Mouse (Mus musculus) lung, embryonic 16.5 days (tissue): ENCODE results near the gene St7l. TPM values are rescaled to one million over a fixed set of nuclear protein-coding genes. Genes with fewer than 3 reads are reported as not detected.

Experiments
- ATAC-seq: fragments of 200-750 bp; cut with Nextera tagmentation; 2 replicates; pipeline ENCODE4 v1.8.0; 2017; ENCODE audit warnings: low read depth, mild to moderate bottlenecking, moderate library complexity
- H3K27ac ChIP-seq: fragments of 300-500 bp; sonication (generic); 2 replicates; pipeline ENCODE4 v1.5.1; 2014; ENCODE audit warnings: mild to moderate bottlenecking, control low read depth, low read length
- H3K27me3 ChIP-seq: fragments of 300-500 bp; sonication (generic); 2 replicates; pipeline ENCODE4 v1.6.1; 2014; ENCODE audit warnings: low read depth, low read length, mixed read lengths; ENCODE audit not compliant: control insufficient read depth, insufficient read depth
- H3K36me3 ChIP-seq: fragments of 300-500 bp; sonication (generic); 2 replicates; pipeline ENCODE4 v1.6.1; 2014; ENCODE audit warnings: low read length; ENCODE audit not compliant: control insufficient read depth, insufficient read depth
- H3K4me1 ChIP-seq: fragments of 300-500 bp; sonication (generic); replicated peaks from 2 replicates; pipeline ENCODE4 v1.6.1; 2014; ENCODE audit warnings: low read length, mixed read lengths; ENCODE audit not compliant: control insufficient read depth, insufficient read depth
- H3K4me2 ChIP-seq: fragments of 300-500 bp; sonication (generic); 2 replicates; pipeline ENCODE4 v1.6.1; 2014; ENCODE audit warnings: low read depth, low read length, control low read depth
- H3K4me3 ChIP-seq: fragments of 300-500 bp; sonication (generic); 2 replicates; pipeline ENCODE4 v1.5.1; 2014; ENCODE audit warnings: mild to moderate bottlenecking, low read length, control low read depth
- H3K9ac ChIP-seq: fragments of 300-500 bp; sonication (generic); 2 replicates; pipeline ENCODE4 v1.6.1; 2014; ENCODE audit warnings: low read length, control low read depth
- H3K9me3 ChIP-seq: fragments of 300-500 bp; sonication (generic); 2 replicates; pipeline ENCODE4 v1.6.1; 2016; ENCODE audit warnings: low read length; ENCODE audit not compliant: control insufficient read depth
- WGBS: fragments of 180-500 bp; shearing (Covaris S2); extraction: QIAGEN DNeasy Blood & Tissue Kit; methylation state at CpG from one replicate; pipeline ENCODE4 v1.1.7; 2014; 5-methylcytosine and 5-hydroxymethylcytosine counted together
- polyA plus RNA-seq: library from polyadenylated mRNA; unstranded; fragments of >200 nt; fragmentation: Nextera tagmentation; extraction: Ambion mirVana; gene quantifications from 2 replicates; pipeline ENCODE4 v1.2.1, GENCODE M21; 2015

Gene St7l
- polyA plus RNA-seq, 1 experiment from 2014 or later: 35.9 TPM

DNA sequence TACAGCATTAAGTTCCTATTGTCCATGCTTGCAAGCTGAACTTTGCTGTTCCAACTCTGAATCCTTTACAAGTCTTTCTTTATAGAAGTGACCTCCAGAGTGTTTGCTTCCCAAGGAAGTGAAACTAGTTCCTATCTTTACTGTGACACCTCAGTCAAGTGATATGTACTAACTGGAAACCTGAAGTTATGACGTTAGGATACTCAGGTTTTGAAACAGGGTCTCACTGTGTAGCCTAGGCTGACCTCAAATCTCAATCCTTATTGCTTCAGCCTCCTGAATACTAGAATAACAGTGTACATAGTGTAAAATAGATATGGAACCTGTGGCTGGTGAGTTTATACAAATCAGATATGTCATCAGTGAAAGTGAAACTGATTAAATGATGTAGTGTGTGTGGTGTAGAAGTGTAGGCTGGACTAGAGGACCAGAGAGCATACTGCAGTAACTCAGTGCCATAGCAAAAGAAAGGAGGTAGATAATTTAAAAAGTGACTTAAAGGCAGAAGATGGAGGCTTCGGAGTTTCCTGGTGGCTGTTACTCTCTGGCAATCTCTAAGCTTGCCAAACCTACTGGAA, 74.0 kb downstream of the St7l start:
- 63% methylated on average over 2 of the region's 2 CpGs for WGBS
- Histone ChIP-seq H3K9me3 (no peaks in the 10 kb centered on the region), H3K4me1 (no peaks in the 10 kb centered on the region), H3K9ac (no peak overlapping the region), H3K27me3 (no peaks in the 10 kb centered on the region), H3K4me2 (no peak overlapping the region), H3K36me3 (peaks cover 4% of the 10 kb centered on the region; the same call in 1 of the 2 replicates), H3K4me3 (no peak overlapping the region), H3K27ac (no peak overlapping the region)
- no peak for ATAC-seq

GRCm38 (mm10) chr3:104938327-104938726, 74.5 kb downstream of the St7l start:
- no peak overlapping the region for H3K27ac ChIP-seq
- H3K4me1 ChIP-seq: no peaks in the 10 kb centered on the region
- no peaks in the 10 kb centered on the region for H3K27me3 ChIP-seq
- peaks cover 4% of the 10 kb centered on the region; the same call in 1 of the 2 replicates for H3K36me3 ChIP-seq
- H3K9me3 ChIP-seq: no peaks in the 10 kb centered on the region
- no peak for ATAC-seq
- H3K9ac ChIP-seq: no peak overlapping the region
- 50% methylated on average over 4 of the region's 4 CpGs for WGBS
- H3K4me2 ChIP-seq: no peak overlapping the region
- H3K4me3 ChIP-seq: no peak overlapping the region

- no peak overlapping the region for H3K9ac ChIP-seq
- no peaks in the 10 kb centered on the region for H3K27me3 ChIP-seq
- H3K9me3 ChIP-seq: no peaks in the 10 kb centered on the region
- H3K4me1 ChIP-seq: no peaks in the 10 kb centered on the region
- WGBS: 41% methylated on average over 6 of the region's 6 CpGs
- no peak overlapping the region for H3K27ac ChIP-seq
- no peak for ATAC-seq
- no peak overlapping the region for H3K4me2 ChIP-seq
- peaks cover 3% of the 10 kb centered on the region; the same call in 1 of the 2 replicates for H3K36me3 ChIP-seq
- no peak overlapping the region for H3K4me3 ChIP-seq
Measured at GRCm38 (mm10) chr3:104940691-104941090, 76.9 kb downstream of the St7l start.

GRCm38 (mm10) chr3:104942682-104943081, 78.9 kb downstream of the St7l start:
- no peaks in the 10 kb centered on the region for H3K4me1 ChIP-seq
- H3K4me2 ChIP-seq: no peak overlapping the region
- WGBS: 60% methylated on average over 5 of the region's 5 CpGs
- no peak overlapping the region for H3K9ac ChIP-seq
- H3K4me3 ChIP-seq: no peak overlapping the region
- no peak overlapping the region for H3K27ac ChIP-seq
- peaks cover 7% of the 10 kb centered on the region; the same call in 1 of the 2 replicates for H3K36me3 ChIP-seq
- no peak for ATAC-seq
- no peaks in the 10 kb centered on the region for H3K9me3 ChIP-seq
- no peaks in the 10 kb centered on the region for H3K27me3 ChIP-seq

GRCm38 (mm10) chr3:104943333-104943732, 79.5 kb downstream of the St7l start:
- Histone ChIP-seq H3K4me2 (no peak overlapping the region), H3K4me3 (no peak overlapping the region), H3K4me1 (no peaks in the 10 kb centered on the region), H3K9me3 (no peaks in the 10 kb centered on the region), H3K27ac (no peak overlapping the region), H3K9ac (no peak overlapping the region), H3K36me3 (peaks cover 7% of the 10 kb centered on the region; the same call in 1 of the 2 replicates), H3K27me3 (no peaks in the 10 kb centered on the region)
- 0 out of 2 replicates have a peak, but pooled peaks have one; percentile 22 for ATAC-seq
- WGBS: 54% methylated on average over 8 of the region's 8 CpGs

DNA sequence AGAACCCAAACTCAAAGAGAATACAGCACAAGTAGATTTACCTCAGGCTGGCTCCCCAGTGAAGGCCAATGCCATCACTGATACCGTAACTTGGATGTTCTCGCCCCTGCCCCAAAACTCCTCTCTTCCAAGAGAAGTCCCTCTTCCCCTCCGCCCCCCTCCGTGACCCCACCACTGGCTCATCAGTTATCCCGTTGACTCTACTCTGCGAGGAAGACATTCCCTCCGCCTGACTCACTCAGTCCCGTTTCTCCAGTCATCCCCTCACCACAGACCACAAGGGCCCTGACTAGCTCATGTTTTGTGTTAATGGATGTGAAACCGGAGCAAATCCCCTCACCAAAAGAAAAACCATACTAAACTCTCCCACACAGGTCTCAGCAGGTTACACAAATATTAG, 81.1 kb downstream of the St7l start:
- ATAC-seq: no peak
- peaks cover 7% of the 10 kb centered on the region; the same call in 1 of the 2 replicates for H3K36me3 ChIP-seq
- H3K9ac ChIP-seq: no peak overlapping the region
- H3K27ac ChIP-seq: no peak overlapping the region
- no peaks in the 10 kb centered on the region for H3K27me3 ChIP-seq
- no peak overlapping the region for H3K4me2 ChIP-seq
- 51% methylated on average over 9 of the region's 9 CpGs for WGBS
- no peaks in the 10 kb centered on the region for H3K4me1 ChIP-seq
- H3K4me3 ChIP-seq: no peak overlapping the region
- H3K9me3 ChIP-seq: no peaks in the 10 kb centered on the region

GRCm38 (mm10) chr3:104950926-104951325, 87.1 kb downstream of the St7l start:
- H3K9ac ChIP-seq: no peak overlapping the region
- H3K4me2 ChIP-seq: no peak overlapping the region
- no peak overlapping the region for H3K27ac ChIP-seq
- H3K36me3 ChIP-seq: peaks cover 9% of the 10 kb centered on the region; the same call in 1 of the 2 replicates
- no peak for ATAC-seq
- H3K4me1 ChIP-seq: peaks cover 4% of the 10 kb centered on the region
- WGBS: 94% methylated on average over 12 of the region's 12 CpGs
- H3K9me3 ChIP-seq: no peaks in the 10 kb centered on the region
- H3K27me3 ChIP-seq: no peaks in the 10 kb centered on the region
- H3K4me3 ChIP-seq: no peak overlapping the region

- Histone ChIP-seq H3K4me1 (peaks cover 9% of the 10 kb centered on the region), H3K27me3 (no peaks in the 10 kb centered on the region), H3K9ac (no peak overlapping the region), H3K36me3 (0 out of 2 replicates have a peak, but pooled peaks cover 2% of the 10 kb centered on the region), H3K27ac (no peak overlapping the region), H3K4me3 (no peak overlapping the region), H3K9me3 (no peaks in the 10 kb centered on the region), H3K4me2 (no peak overlapping the region)
- no peak for ATAC-seq
- 69% methylated on average over 23 of the region's 23 CpGs for WGBS
Measured at GRCm38 (mm10) chr3:104952891-104953670, 89.3 kb downstream of the St7l start.

GRCm38 (mm10) chr3:104954137-104954536, 90.3 kb downstream of the St7l start:
- 94% methylated on average over 3 of the region's 3 CpGs for WGBS
- Histone ChIP-seq H3K9ac (no peak overlapping the region), H3K4me1 (peaks cover 9% of the 10 kb centered on the region), H3K27ac (no peak overlapping the region), H3K9me3 (no peaks in the 10 kb centered on the region), H3K4me3 (no peak overlapping the region), H3K36me3 (0 out of 2 replicates have a peak, but pooled peaks cover 2% of the 10 kb centered on the region), H3K27me3 (no peaks in the 10 kb centered on the region), H3K4me2 (no peak overlapping the region)
- no peak for ATAC-seq
